ENCODE assay signal across 8 mouse cellular contexts in genomic region chr1:105780457-105781364, GRCm38 (mm10). TPM values are rescaled to one million over a fixed set of nuclear protein-coding genes. Genes with fewer than 3 reads are reported as not detected.
DNase-seq lines count a peak whose midpoint lies in the region; ATAC-seq and TF ChIP-seq lines count a peak whose summit lies in the region.

Tnfrsf11a (plus strand) TSS chr1:105780718.

- peaks cover 10% of the 10 kb centered on the region for H3K4me1 ChIP-seq in forebrain, embryonic 13.5 days
- peaks cover 6% of the 10 kb centered on the region for H3K4me1 ChIP-seq in liver, postnatal 0 days (ENCODE audit: insufficient read depth)
- 0 out of 2 replicates have a peak, but pooled peaks cover 3% of the 10 kb centered on the region for H3K4me1 ChIP-seq in neural tube, embryonic 11.5 days (ENCODE audit: control insufficient read depth, insufficient read depth, low read length)
- H3K4me1 ChIP-seq in stomach, postnatal 0 days (replicated peaks; ENCODE audit: control insufficient read depth, insufficient read depth) = no peaks in the 10 kb centered on the region

- no peaks in the 10 kb centered on the region for H3K9me3 ChIP-seq in forebrain, embryonic 13.5 days (replicated peaks)
- H3K9me3 ChIP-seq in liver, postnatal 0 days (ENCODE audit: low read length) = no peaks in the 10 kb centered on the region
- no peaks in the 10 kb centered on the region for H3K9me3 ChIP-seq in neural tube, embryonic 11.5 days (ENCODE audit: control insufficient read depth, low read length)
- no peaks in the 10 kb centered on the region for H3K9me3 ChIP-seq in stomach, postnatal 0 days (ENCODE audit: control insufficient read depth, low read length)

- ATAC-seq in forebrain, embryonic 13.5 days = peak; percentile 89
- peak; percentile 86 for ATAC-seq in liver, postnatal 0 days
- peak; percentile 84 for ATAC-seq in neural tube, embryonic 11.5 days (ENCODE audit: insufficient read depth, low FRiP score, low TSS enrichment)
- peak; percentile 93 for ATAC-seq in stomach, postnatal 0 days (ENCODE audit: low FRiP score, low TSS enrichment)

- peak within 1 kb of the TSS; percentile 67 for H3K9ac ChIP-seq in forebrain, embryonic 13.5 days
- H3K9ac ChIP-seq in liver, postnatal 0 days (replicated peaks) = peak within 1 kb of the TSS; percentile 62
- peak within 1 kb of the TSS; percentile 54 for H3K9ac ChIP-seq in neural tube, embryonic 11.5 days (ENCODE audit: low read length)
- H3K9ac ChIP-seq in stomach, postnatal 0 days (ENCODE audit: low read length) = peak within 1 kb of the TSS; percentile 76

- TF ChIP-seq EP300 in liver, postnatal 0 days (IDR thresholded peaks at IDR 0.05; ENCODE audit: low read depth) = no peak
- TF ChIP-seq EP300 in stomach, postnatal 0 days (optimal IDR thresholded peaks at IDR 0.05) = no peak

- intact Hi-C loops in heart, postnatal 25 days (cut with DNase I) = no loop called here

- 4% methylated on average over 43 of the region's 77 CpGs for WGBS in forebrain, embryonic 13.5 days
- 2% methylated on average over 77 of the region's 77 CpGs for WGBS in liver, postnatal 0 days (ENCODE audit: insufficient replicate concordance)
- WGBS in neural tube, embryonic 11.5 days = 3% methylated on average over 72 of the region's 77 CpGs
- WGBS in stomach, postnatal 0 days = 4% methylated on average over 60 of the region's 77 CpGs

- H3K27me3 ChIP-seq in forebrain, embryonic 13.5 days = peaks cover 36% of the 10 kb centered on the region
- H3K27me3 ChIP-seq in liver, postnatal 0 days (ENCODE audit: insufficient read depth, low read length) = peaks cover 16% of the 10 kb centered on the region
- peaks cover 20% of the 10 kb centered on the region for H3K27me3 ChIP-seq in neural tube, embryonic 11.5 days (ENCODE audit: control insufficient read depth, insufficient read depth, low read length)
- H3K27me3 ChIP-seq in stomach, postnatal 0 days (ENCODE audit: control insufficient read depth, insufficient read depth, low read length) = no peaks in the 10 kb centered on the region

- DNase-seq in CD4-positive helper T cell, adult 2 months (ENCODE audit: low read depth, low spot score) = peak; percentile 49
- DNase-seq in brain, embryonic 14.5 days (ENCODE audit: low read depth) = peak; percentile 39
- DNase-seq in heart, postnatal 25 days (ENCODE audit: low spot score) = peak; percentile 35
- peak; percentile 79 to 82 for DNase-seq in kidney, postnatal 4 days
- peak; percentile 73 for DNase-seq in liver, postnatal 0 days
- peak; percentile 64 for DNase-seq in neural tube, embryonic 11.5 days (ENCODE audit: low spot score)
- DNase-seq in stomach, postnatal 0 days (ENCODE audit: low spot score) = peak; percentile 80

- no peak for TF ChIP-seq POLR2A in brain, embryonic 14.5 days (IDR thresholded peaks at IDR 0.05; ENCODE audit: borderline replicate concordance, extremely low read depth, insufficient read depth, insufficient read length, poor library complexity, severe bottlenecking)

- no peaks in the 10 kb centered on the region for H3K36me3 ChIP-seq in forebrain, embryonic 13.5 days (ENCODE audit: poor library complexity, severe bottlenecking)
- no peaks in the 10 kb centered on the region for H3K36me3 ChIP-seq in liver, postnatal 0 days (replicated peaks; ENCODE audit: insufficient read depth, low read length)
- no peaks in the 10 kb centered on the region for H3K36me3 ChIP-seq in neural tube, embryonic 11.5 days (ENCODE audit: control insufficient read depth, insufficient read depth, low read length)
- H3K36me3 ChIP-seq in stomach, postnatal 0 days (ENCODE audit: control insufficient read depth, insufficient read depth, low read length) = no peaks in the 10 kb centered on the region

- peak within 1 kb of the TSS; percentile 96 for H3K4me2 ChIP-seq in forebrain, embryonic 13.5 days
- H3K4me2 ChIP-seq in liver, postnatal 0 days (ENCODE audit: low read depth, low read length) = peak within 1 kb of the TSS; percentile 88
- H3K4me2 ChIP-seq in neural tube, embryonic 11.5 days (ENCODE audit: low read depth) = peak within 1 kb of the TSS; percentile 97
- H3K4me2 ChIP-seq in stomach, postnatal 0 days (replicated peaks; ENCODE audit: low read depth) = peak within 1 kb of the TSS; percentile 95

- H3K4me3 ChIP-seq in forebrain, embryonic 13.5 days = peak within 1 kb of the TSS; percentile 54
- H3K4me3 ChIP-seq in liver, postnatal 0 days (ENCODE audit: low read depth, low read length) = peak within 1 kb of the TSS; percentile 66
- peak within 1 kb of the TSS; percentile 57 for H3K4me3 ChIP-seq in neural tube, embryonic 11.5 days (ENCODE audit: low read depth, low read length)
- peak within 1 kb of the TSS; percentile 72 for H3K4me3 ChIP-seq in stomach, postnatal 0 days (ENCODE audit: low read depth, low read length)

- peak; percentile 39; the same call in 1 of the 2 replicates for TF ChIP-seq CTCF in brain, embryonic 14.5 days (IDR thresholded peaks at IDR 0.05; ENCODE audit: borderline replicate concordance, extremely low read depth, insufficient read depth, insufficient read length)
- TF ChIP-seq CTCF in liver, postnatal 0 days (IDR thresholded peaks at IDR 0.05; ENCODE audit: low read depth) = peak; percentile 55
- peak; percentile 69 for TF ChIP-seq CTCF in stomach, postnatal 0 days (IDR thresholded peaks at IDR 0.05; ENCODE audit: low read depth)

- H3K27ac ChIP-seq in forebrain, embryonic 13.5 days = no peak within 1 kb of the TSS
- no peak within 1 kb of the TSS for H3K27ac ChIP-seq in liver, postnatal 0 days (ENCODE audit: low read depth)
- H3K27ac ChIP-seq in neural tube, embryonic 11.5 days (ENCODE audit: low read depth, low read length) = no peak within 1 kb of the TSS
- peak within 1 kb of the TSS; percentile 40; the same call in 1 of the 2 replicates for H3K27ac ChIP-seq in stomach, postnatal 0 days (replicated peaks)

RNA-seq across cellular contexts. Expression of gene Tnfrsf11a, which starts in this region (rescaled TPM):
- 0.44 and 1.3 TPM in 2 replicates for polyA plus RNA-seq in brain, embryonic 14.5 days (2012; rRNA removed)
- 0.11 and 0.46 TPM in 2 replicates for polyA plus RNA-seq in forebrain, embryonic 13.5 days (2015; fragmentation: Nextera tagmentation; extraction: Ambion mirVana)
- 1 to 10 TPM; 1.9 to 2.0 TPM for total RNA-seq in heart, postnatal 25 days (2021)
- 0.60 and 0.89 TPM in 2 replicates for polyA plus RNA-seq in liver, postnatal 0 days (2015; fragmentation: Nextera tagmentation; extraction: Ambion mirVana)
- polyA plus RNA-seq in neural tube, embryonic 11.5 days (2014; fragmentation: Nextera tagmentation; extraction: Ambion mirVana) = 0.42 and 0.73 TPM in 2 replicates
- polyA plus RNA-seq in stomach, postnatal 0 days (2015; fragmentation: Nextera tagmentation; extraction: Ambion mirVana) = 3.2 and 3.8 TPM in 2 replicates

Comparison
In these comparisons a context has a peak if more than half of its experiments do, and no peak if none do; other contexts are left out.
1. Peak in ATAC-seq, H3K4me3 ChIP-seq, H3K9ac ChIP-seq and H3K4me2 ChIP-seq in forebrain, embryonic 13.5 days; RNA of the gene not detected or under 1 TPM.
2. Peak in DNase-seq, ATAC-seq, H3K4me3 ChIP-seq, H3K9ac ChIP-seq and H3K4me2 ChIP-seq in liver, postnatal 0 days; RNA of the gene not detected or under 1 TPM.
3. Peak in DNase-seq, ATAC-seq, H3K4me3 ChIP-seq, H3K9ac ChIP-seq and H3K4me2 ChIP-seq in neural tube, embryonic 11.5 days; RNA of the gene not detected or under 1 TPM.